In genomic region chr2:156467538-156467937, GRCm38 (mm10) we compare ENCODE assay signal across 19 mouse cellular contexts. TPM values are rescaled to one million over a fixed set of nuclear protein-coding genes. Genes with fewer than 3 reads are reported as not detected.
A peak's percentile ranks its signal among the peaks of the same experiment; 100 is the strongest.
DNase-seq lines count a peak whose midpoint lies in the region; ATAC-seq lines count a peak whose summit lies in the region.
"Had no signal": no experiment of that assay in that cellular context is flagged by ENCODE, and none has a peak within 500 bp of the region (broad histone marks: within the 10 kb centered on the region; RNA-seq: fewer than 3 reads in every experiment).

No protein-coding gene starts in this region.

- no peak overlapping the region for H3K9ac ChIP-seq in heart, embryonic 15.5 days
- H3K9ac ChIP-seq: embryonic facial prominence, embryonic 13.5 days; hindbrain, embryonic 12.5 days had no signal

- H3K4me3 ChIP-seq in heart, embryonic 15.5 days: no peak overlapping the region
- H3K4me3 ChIP-seq in embryonic facial prominence, embryonic 10.5 days: no peak overlapping the region
- H3K4me3 ChIP-seq: embryonic facial prominence, embryonic 13.5 days; gastrocnemius, adult 2 months; hindbrain, embryonic 12.5 days had no signal

- 65% methylated on average over 11 of the region's 11 CpGs for WGBS in heart, embryonic 15.5 days
- 92% methylated on average over 11 of the region's 11 CpGs for WGBS in embryonic facial prominence, embryonic 10.5 days

- no peak overlapping the region for H3K4me2 ChIP-seq in heart, embryonic 15.5 days
- H3K4me2 ChIP-seq: embryonic facial prominence, embryonic 13.5 days; hindbrain, embryonic 12.5 days had no signal

- DNase-seq in cerebellum, postnatal 14 days: peak; percentile 65 to 70
- no peak for DNase-seq in cerebellum, adult 11-12 months
- peak; percentile 88 for DNase-seq in heart, adult 11 months
- no peak for DNase-seq in heart, postnatal 14 days
- no peak for DNase-seq in heart, postnatal 25 days (ENCODE audit: low spot score)
- no peak for DNase-seq in embryonic facial prominence, embryonic 10.5 days (ENCODE audit: low spot score)
- DNase-seq: adrenal gland, postnatal 14 days; cerebellum, adult 18-20 months; gastrocnemius, adult 2 months; gastrocnemius, postnatal 25 days; heart, postnatal 4 days; kidney, adult 8-10 months had no signal

- no peak for ATAC-seq in heart, embryonic 15.5 days (replicated peaks; ENCODE audit: insufficient number of reproducible peaks, insufficient read depth, low FRiP score, low read depth)
- ATAC-seq: hindbrain, embryonic 16.5 days; inflammation-experienced regulatory T-cells, adult 6 months; intestine, postnatal 0 days had no signal

- intact Hi-C loops in heart, postnatal 14 days (cut with DNase I): no loop called here
- intact Hi-C loops in heart, postnatal 25 days (cut with DNase I): no loop called here

- no peaks in the 10 kb centered on the region for H3K27me3 ChIP-seq in heart, embryonic 15.5 days
- H3K27me3 ChIP-seq in embryonic facial prominence, embryonic 10.5 days (replicated peaks; ENCODE audit: low read depth, poor library complexity, severe bottlenecking): no peaks in the 10 kb centered on the region
- H3K27me3 ChIP-seq: embryonic facial prominence, embryonic 13.5 days; hindbrain, embryonic 12.5 days had no signal

- peaks cover 35% of the 10 kb centered on the region for H3K4me1 ChIP-seq in heart, embryonic 15.5 days (replicated peaks)
- H3K4me1 ChIP-seq in embryonic facial prominence, embryonic 10.5 days: peaks cover 23% of the 10 kb centered on the region

- H3K36me3 ChIP-seq in heart, embryonic 15.5 days: no peaks in the 10 kb centered on the region
- H3K36me3 ChIP-seq in embryonic facial prominence, embryonic 10.5 days (replicated peaks): no peaks in the 10 kb centered on the region
- H3K36me3 ChIP-seq: embryonic facial prominence, embryonic 13.5 days; hindbrain, embryonic 12.5 days had no signal

- 0 out of 2 replicates have a peak overlapping the region, but pooled peaks have one; percentile 20 for H3K27ac ChIP-seq in heart, embryonic 15.5 days
- 0 out of 2 replicates have a peak overlapping the region, but pooled peaks have one; percentile 19 for H3K27ac ChIP-seq in embryonic facial prominence, embryonic 10.5 days (replicated peaks)
- H3K27ac ChIP-seq: embryonic facial prominence, embryonic 13.5 days; gastrocnemius, adult 2 months; hindbrain, embryonic 12.5 days had no signal

- H3K9me3 ChIP-seq in heart, embryonic 15.5 days (replicated peaks): no peaks in the 10 kb centered on the region
- H3K9me3 ChIP-seq in embryonic facial prominence, embryonic 10.5 days: no peaks in the 10 kb centered on the region
- H3K9me3 ChIP-seq: embryonic facial prominence, embryonic 13.5 days; hindbrain, embryonic 12.5 days had no signal

RNA-seq across cellular contexts. Expression of gene Epb41l1, which starts 46.8 kb away (rescaled TPM):
- total RNA-seq in heart, postnatal 14 days (2021): 10 to 100 TPM; 10.1 to 13.9 TPM
- polyA plus RNA-seq in heart, embryonic 15.5 days (2015; fragmentation: Nextera tagmentation; extraction: Ambion mirVana): 1.00 and 1.5 TPM in 2 replicates
- total RNA-seq in heart, postnatal 25 days (2021): 1 to 10 TPM; 7.0 to 7.3 TPM
- 1.2 and 1.6 TPM in 2 replicates for polyA plus RNA-seq in embryonic facial prominence, embryonic 10.5 days (2016; fragmentation: Nextera tagmentation; extraction: Ambion mirVana)
- total RNA-seq: granulocyte monocyte progenitor cell, adult 5-6 weeks had no signal

Comparison
In these comparisons a context has a peak if more than half of its experiments do, and no peak if none do; other contexts are left out.
1. DNase-seq: peak in cerebellum, postnatal 14 days (2 of 2) and heart, adult 11 months (single experiment); none in cerebellum, adult 11-12 months (single experiment), heart, postnatal 14 days (0 of 2), heart, postnatal 25 days (single experiment) and embryonic facial prominence, embryonic 10.5 days (single experiment).